Mouse (Mus musculus) adrenal gland, adult 10 weeks (tissue): ENCODE measurements around the gene Begain. TPM values are rescaled to one million over a fixed set of nuclear protein-coding genes. Genes with fewer than 3 reads are reported as not detected.

ENCODE experiments used
- polyA plus RNA-seq: library from polyadenylated mRNA; stranded (reverse); fragments of 350-450 nt; fragmentation: Illumina TruSeq; extraction: RNeasy Lipid Tissue Mini Kit (QIAGEN cat#74804); gene quantifications from one replicate; pipeline ENCODE4 v1.2.3, GENCODE M21; 2014; ENCODE audit warnings: low read depth, low replicate concordance

The Begain gene
- polyA plus RNA-seq, result not detected

GRCm38 (mm10) chr12:109068167-109068653, at the start of gene Begain:
Begain (minus strand) TSS chr12:109068217.

Other genes starting within 250 kb of the Begain start
- gene Slc25a29, start 232.3 kb downstream of the Begain start, polyA plus RNA-seq, result 0.87 TPM
- gene Slc25a47, start 232.2 kb downstream of the Begain start, polyA plus RNA-seq, result not detected
- gene Wdr25, start 174.6 kb downstream of the Begain start, polyA plus RNA-seq, result 0.47 TPM
- 12.3 TPM for gene Wars, start 174.0 kb downstream of the Begain start, polyA plus RNA-seq